Mouse (Mus musculus): ENCODE measurements at regions not wholly inside any gene's neighbourhood (a gene's known extent, or its start where the extent isn't known, plus 50 kb on each side); places are given as distances from the start of the nearest gene placed in this dataset.

- DNase-seq = no peak
These were observed 5037.4 kb downstream of the 9330182O14Rik start for GRCm38 (mm10) chr15:45171605-45172004.

GRCm38 (mm10) chr15:45178341-45178740 lies 5044.2 kb downstream of the 9330182O14Rik start:
- DNase-seq = peak in 1 of 2 experiments; percentile 1

- peak; percentile 16 to 17 for DNase-seq
These were observed 5046.0 kb downstream of the 9330182O14Rik start for GRCm38 (mm10) chr15:45180173-45180572.
